Mouse (Mus musculus): ENCODE results near the gene Zfp523.

Gene Zfp523

GRCm38 (mm10) chr17:28160361-28160760 lies 16.6 kb upstream of the Zfp523 start:
- DNase-seq (ENCODE audit: inconsistent ontology term) = no peak

DNA sequence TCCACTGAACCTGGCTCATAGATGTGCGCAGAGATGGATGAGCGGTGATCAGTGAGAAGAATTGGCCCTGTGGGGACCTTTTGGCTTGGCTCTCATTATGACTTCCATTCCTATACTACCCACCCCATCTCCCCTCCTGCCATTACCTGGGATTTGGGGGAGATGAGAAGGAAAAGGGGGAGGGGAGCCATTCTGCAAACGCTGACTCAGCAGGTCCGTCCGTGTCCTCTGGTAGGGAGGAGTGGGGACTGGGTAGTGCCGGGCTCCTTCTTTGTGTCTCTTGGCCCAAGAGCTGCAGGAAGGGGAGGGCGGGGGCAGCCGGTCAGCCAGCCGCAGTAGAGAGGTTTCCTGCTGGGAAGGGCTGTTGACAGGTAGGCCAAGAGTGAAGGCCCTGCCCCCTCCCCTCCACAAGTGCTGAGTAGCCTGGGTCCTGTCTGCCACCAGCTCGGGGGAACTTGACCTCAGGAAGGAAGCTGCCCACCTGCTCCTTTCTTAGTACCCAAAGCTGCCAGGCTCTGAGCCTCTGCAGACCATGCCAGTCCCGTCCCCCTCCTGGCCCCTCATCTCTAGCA lies 15.5 kb upstream of the Zfp523 start:
- DNase-seq (ENCODE audit: inconsistent ontology term) = no peak

DNA sequence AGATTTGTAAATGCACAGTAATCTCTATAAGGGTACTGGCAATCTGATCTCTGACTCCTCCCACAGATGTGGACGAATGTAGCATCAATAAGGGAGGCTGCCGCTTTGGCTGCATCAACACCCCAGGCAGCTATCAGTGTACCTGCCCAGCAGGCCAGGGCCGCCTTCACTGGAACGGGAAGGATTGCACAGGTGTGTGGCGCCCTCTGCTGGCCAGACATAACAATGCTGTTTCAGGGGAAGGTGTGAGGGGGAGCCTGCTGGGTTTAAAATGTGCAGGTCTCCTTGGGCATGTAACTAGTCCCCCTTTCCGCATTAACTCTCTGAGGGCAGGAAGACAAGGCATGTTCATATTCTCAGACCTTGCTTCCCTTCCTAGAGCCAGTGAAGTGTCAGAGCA lies 13.3 kb upstream of the Zfp523 start:
- peak; percentile 61 for DNase-seq (ENCODE audit: inconsistent ontology term)

GRCm38 (mm10) chr17:28170460-28171305 lies 6.2 kb upstream of the Zfp523 start:
- DNase-seq (ENCODE audit: inconsistent ontology term) = peak; percentile 75

- no peak for DNase-seq (ENCODE audit: inconsistent ontology term)
Observed at GRCm38 (mm10) chr17:28172690-28173089, 4.2 kb upstream of the Zfp523 start.

DNA sequence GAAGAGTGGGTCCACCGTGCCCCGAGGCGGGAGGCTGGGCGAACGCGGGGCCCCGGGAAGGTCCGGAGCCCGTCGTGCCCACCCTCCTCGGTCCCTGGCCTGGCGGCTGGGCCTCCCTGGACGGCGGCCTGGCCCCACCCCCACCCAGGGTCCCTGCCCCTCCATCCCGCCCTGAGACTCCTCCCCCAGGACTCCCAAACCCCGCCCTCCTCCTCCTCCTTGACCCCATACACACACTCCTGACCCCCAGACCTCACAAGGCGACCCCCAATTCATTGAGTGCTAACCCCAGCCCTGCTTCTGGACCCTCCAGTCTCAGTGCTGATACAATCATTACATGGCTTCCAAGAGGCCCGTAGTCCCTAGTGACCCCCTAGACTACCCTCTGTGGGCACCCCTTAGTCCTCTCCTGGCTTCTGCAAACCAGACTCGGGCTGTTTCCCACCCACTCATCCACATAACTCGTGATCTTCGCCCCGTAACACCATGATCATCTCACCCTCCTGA lies 664 bp downstream of the Zfp523 start:
- DNase-seq (ENCODE audit: inconsistent ontology term) = peak; percentile 82

GRCm38 (mm10) chr17:28180331-28180730 lies 3.4 kb downstream of the Zfp523 start:
- peak; percentile 50 for DNase-seq (ENCODE audit: inconsistent ontology term)

DNA sequence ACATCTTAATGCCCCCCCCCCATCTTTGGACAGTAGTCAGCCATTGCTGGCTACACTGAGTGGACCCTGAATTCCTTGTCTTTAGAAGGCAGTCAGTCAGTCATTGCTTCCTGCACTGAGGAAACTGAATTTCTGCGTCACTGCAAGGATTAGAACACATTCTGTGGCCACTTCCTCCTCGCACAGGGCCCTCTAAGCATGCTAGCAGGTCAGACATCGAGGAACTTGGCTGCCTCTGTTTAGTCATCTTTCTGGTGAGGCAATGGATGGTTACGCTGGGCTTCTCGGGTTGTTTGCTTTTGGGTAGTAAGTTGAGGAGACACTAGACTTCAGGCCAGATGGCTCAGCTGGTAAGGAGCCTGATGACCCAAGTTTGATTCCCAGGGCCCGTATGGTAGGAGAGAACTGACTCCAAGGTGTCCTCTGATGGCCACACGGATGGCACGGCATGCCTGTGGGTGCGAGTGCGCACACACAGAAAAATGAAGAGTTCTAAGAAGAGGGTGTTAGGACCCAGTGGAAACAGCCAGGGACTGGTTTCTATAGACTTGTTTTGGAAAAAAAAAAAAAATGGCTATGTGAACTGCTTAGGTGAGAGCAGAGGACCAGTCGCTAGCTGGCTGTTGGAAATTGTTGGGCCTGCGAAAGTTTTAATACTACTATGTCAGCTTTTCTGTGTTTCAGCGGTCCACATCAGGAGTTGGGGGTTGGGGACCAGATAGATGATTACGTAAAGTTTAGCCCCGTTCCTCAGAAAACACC lies 4.0 kb downstream of the Zfp523 start:
- no peak for DNase-seq (ENCODE audit: inconsistent ontology term)

DNA sequence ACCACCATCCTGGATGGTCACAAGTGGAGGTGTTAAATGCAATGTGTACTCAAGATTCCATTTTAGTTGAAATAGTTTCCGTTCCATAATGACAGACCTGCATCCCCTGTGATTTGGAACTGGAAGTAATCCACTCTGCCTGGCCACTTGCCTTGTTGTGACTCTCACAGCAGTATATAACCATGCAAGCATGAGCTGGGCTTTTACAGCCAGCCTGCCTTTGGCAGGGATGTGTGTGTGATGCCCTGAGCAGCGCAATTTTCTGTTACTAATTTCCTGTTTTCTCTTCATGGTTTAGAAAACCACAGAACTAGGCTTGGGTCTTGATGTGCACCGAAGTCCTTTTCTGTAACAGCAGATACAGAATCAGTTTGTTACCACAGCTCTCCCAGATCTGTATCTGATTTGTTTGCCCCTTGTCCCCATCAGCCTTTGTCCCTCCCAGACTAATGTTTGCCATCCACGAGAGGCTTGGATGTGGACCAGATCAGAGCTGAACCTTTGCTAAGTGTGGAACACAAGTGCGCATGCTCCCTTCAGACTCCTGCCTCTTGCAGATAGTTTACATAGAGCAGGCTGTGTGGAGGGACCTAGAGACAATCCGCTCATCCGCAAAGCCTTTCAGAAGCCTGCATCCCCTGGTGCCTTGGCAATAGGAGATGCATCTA lies 8.2 kb downstream of the Zfp523 start:
- no peak for DNase-seq (ENCODE audit: inconsistent ontology term)

- no peak for DNase-seq (ENCODE audit: inconsistent ontology term)
Observed at GRCm38 (mm10) chr17:28188313-28188712, 11.4 kb downstream of the Zfp523 start.

- no peak for DNase-seq (ENCODE audit: inconsistent ontology term)
Observed at GRCm38 (mm10) chr17:28192754-28193153, 15.8 kb downstream of the Zfp523 start.

GRCm38 (mm10) chr17:28193559-28193958 lies 16.6 kb downstream of the Zfp523 start:
- no peak for DNase-seq (ENCODE audit: inconsistent ontology term)

DNA sequence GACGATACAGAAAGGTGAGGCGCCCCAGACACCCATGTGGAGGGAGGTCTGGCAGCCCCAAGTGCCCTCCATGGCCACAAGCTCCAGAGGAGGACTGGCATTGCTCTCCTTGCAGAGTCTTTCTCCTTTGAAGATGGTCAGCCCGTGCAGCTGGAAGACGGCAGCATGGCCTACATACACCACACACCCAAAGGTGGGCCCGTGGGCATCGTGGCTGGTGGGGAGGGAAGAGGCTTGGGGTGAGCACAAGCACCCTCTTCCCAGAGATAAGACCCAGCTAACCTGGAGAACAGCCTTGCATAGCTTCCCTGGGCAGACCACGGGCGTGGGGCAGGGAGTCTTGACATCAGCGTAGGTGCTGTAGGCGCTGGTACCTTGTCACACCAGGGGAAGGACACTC lies 18.1 kb downstream of the Zfp523 start:
- no peak for DNase-seq (ENCODE audit: inconsistent ontology term)

GRCm38 (mm10) chr17:28197646-28198045 lies 20.7 kb downstream of the Zfp523 start:
- no peak for DNase-seq (ENCODE audit: inconsistent ontology term)

DNA sequence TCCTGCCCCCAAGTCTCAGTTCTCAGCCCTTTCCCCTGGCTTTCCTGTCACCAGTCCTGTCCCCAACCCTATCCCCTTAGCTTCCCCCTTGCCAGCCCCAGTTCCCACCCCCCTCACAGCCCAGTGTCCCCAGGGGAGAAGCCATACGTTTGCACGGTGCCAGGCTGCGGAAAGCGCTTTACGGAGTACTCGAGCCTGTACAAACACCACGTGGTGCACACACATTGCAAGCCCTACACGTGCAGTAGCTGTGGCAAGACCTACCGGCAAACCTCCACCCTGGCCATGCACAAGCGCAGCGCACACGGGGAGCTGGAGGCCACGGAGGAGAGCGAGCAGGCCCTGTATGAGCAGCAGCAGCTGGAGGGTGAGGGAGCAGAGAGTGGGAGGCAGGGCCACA lies 25.1 kb downstream of the Zfp523 start:
- DNase-seq (ENCODE audit: inconsistent ontology term) = no peak

GRCm38 (mm10) chr17:28204052-28204720 lies 27.3 kb downstream of the Zfp523 start:
- DNase-seq (ENCODE audit: inconsistent ontology term) = no peak

GRCm38 (mm10) chr17:28205443-28205842 lies 28.5 kb downstream of the Zfp523 start:
- DNase-seq (ENCODE audit: inconsistent ontology term) = no peak

- DNase-seq (ENCODE audit: inconsistent ontology term) = no peak
Observed at GRCm38 (mm10) chr17:28207092-28207491, 30.2 kb downstream of the Zfp523 start.

DNA sequence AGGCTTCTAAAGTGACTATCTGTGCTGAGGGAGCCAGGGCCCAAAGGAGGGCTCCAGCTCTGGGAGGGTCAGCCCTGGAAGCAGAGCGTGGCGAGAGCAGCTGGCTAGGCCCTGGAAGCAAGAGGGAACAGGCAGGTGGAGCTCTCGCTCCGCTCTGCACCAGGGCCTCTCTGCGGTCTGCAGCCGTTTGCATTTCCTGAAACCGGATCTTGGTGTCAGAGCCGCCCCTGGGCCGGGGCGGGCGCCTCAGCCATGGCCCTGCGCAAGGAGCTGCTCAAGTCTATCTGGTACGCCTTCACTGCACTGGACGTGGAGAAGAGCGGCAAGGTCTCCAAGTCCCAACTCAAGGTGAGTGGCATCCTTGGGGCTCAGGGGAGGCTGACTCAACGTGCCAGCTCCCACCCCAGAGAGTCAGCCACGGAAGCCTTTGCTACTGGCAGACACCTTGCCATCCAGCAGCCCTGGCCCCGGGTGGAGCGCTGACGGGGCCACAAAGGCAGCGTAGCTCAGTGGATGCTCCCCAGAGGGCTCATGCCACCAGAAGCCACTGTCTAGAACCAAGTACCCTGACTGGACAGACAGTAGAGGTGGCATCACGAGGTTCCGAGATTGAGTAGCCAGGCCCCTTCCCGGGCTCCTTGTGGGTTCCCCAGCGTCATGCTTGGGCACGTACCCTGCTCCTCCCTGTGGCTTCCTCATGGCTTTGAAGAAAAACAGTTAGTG lies 30.8 kb downstream of the Zfp523 start, which contains the start of gene Def6:
Def6 (plus strand) TSS at position 188 of the 723 bp plus-strand sequence.
- peak; percentile 70 for DNase-seq (ENCODE audit: inconsistent ontology term)

GRCm38 (mm10) chr17:28208314-28208612 lies 31.3 kb downstream of the Zfp523 start:
- no peak for DNase-seq (ENCODE audit: inconsistent ontology term)

All from Muller cell, postnatal 12 days (primary cell).